Mouse (Mus musculus) stomach, postnatal 0 days (tissue): Measurements from ENCODE around the gene Cbx6. TPM values are rescaled to one million over a fixed set of nuclear protein-coding genes. Genes with fewer than 3 reads are reported as not detected.

Experiments used
- ATAC-seq: fragments of 200-750 bp; cut with Nextera tagmentation; 2 replicates; pipeline ENCODE4 v1.8.0; 2017; ENCODE audit not compliant: low FRiP score, low TSS enrichment
- DNase-seq: peaks from one replicate; pipeline ENCODE4 v3.0.0-alpha.2; 2016; ENCODE audit warnings: low spot score
- H3K27ac ChIP-seq: fragments of 300-500 bp; sonication (generic); replicated peaks from 2 replicates; pipeline ENCODE4 v1.5.1; 2014; ENCODE audit warnings: mild to moderate bottlenecking, control low read depth
- H3K27me3 ChIP-seq: fragments of 300-500 bp; sonication (generic); 2 replicates; pipeline ENCODE4 v1.6.1; 2014; ENCODE audit warnings: low read length; ENCODE audit not compliant: control insufficient read depth, insufficient read depth
- H3K36me3 ChIP-seq: fragments of 300-500 bp; sonication (generic); 2 replicates; pipeline ENCODE4 v1.6.1; 2014; ENCODE audit warnings: low read length, mixed read lengths; ENCODE audit not compliant: control insufficient read depth, insufficient read depth
- H3K4me1 ChIP-seq: fragments of 300-500 bp; sonication (generic); replicated peaks from 2 replicates; pipeline ENCODE4 v1.6.1; 2014; ENCODE audit warnings: antibody characterized with exemption; ENCODE audit not compliant: control insufficient read depth, insufficient read depth
- H3K4me2 ChIP-seq: fragments of 300-500 bp; sonication (generic); replicated peaks from 2 replicates; pipeline ENCODE4 v1.6.1; 2014; ENCODE audit warnings: low read depth, mild to moderate bottlenecking, control low read depth, moderate library complexity
- H3K4me3 ChIP-seq: fragments of 300-500 bp; sonication (generic); 2 replicates; pipeline ENCODE4 v1.5.1; 2014; ENCODE audit warnings: low read depth, low read length, control low read depth
- H3K9ac ChIP-seq: fragments of 300-500 bp; sonication (generic); 2 replicates; pipeline ENCODE4 v1.6.1; 2014; ENCODE audit warnings: mild to moderate bottlenecking, low read length, control low read depth, mixed read lengths
- H3K9me3 ChIP-seq: fragments of 300-500 bp; sonication (generic); 2 replicates; pipeline ENCODE4 v1.6.1; 2016; ENCODE audit warnings: low read length; ENCODE audit not compliant: control insufficient read depth
- CTCF ChIP-seq: IDR thresholded peaks from 2 replicates; pipeline ENCODE4 v1.5.1; 2016; ENCODE audit warnings: antibody characterized with exemption, low read depth, mild to moderate bottlenecking, moderate library complexity
- EP300 ChIP-seq: optimal IDR thresholded peaks from 2 replicates; pipeline ENCODE3; 2016; ENCODE audit warnings: antibody characterized with exemption
- WGBS: fragments of 180-500 bp; shearing (Covaris S2); extraction: QIAGEN DNeasy Blood & Tissue Kit; methylation state at CpG from one replicate; pipeline ENCODE4 v1.1.7; 2014; 5-methylcytosine and 5-hydroxymethylcytosine counted together
- polyA plus RNA-seq: library from polyadenylated mRNA; unstranded; fragments of >200 nt; fragmentation: Nextera tagmentation; extraction: Ambion mirVana; gene quantifications from 2 replicates; pipeline ENCODE4 v1.2.1, GENCODE M21; 2015

The Cbx6 gene
- polyA plus RNA-seq, 1 experiment from 2014 or later = 33.3 TPM

GRCm38 (mm10) chr15:79827778-79828210, 6.7 kb downstream of the Cbx6 start:
- no peak overlapping the region for H3K27ac ChIP-seq
- H3K9me3 ChIP-seq = no peaks in the 10 kb centered on the region
- H3K4me2 ChIP-seq = no peak overlapping the region
- ATAC-seq (no peak), DNase-seq (no peak)
- no peak overlapping the region for H3K4me3 ChIP-seq
- 87% methylated on average over 11 of the region's 11 CpGs for WGBS
- no peaks in the 10 kb centered on the region for H3K4me1 ChIP-seq
- peaks cover 22% of the 10 kb centered on the region for H3K36me3 ChIP-seq
- no peaks in the 10 kb centered on the region for H3K27me3 ChIP-seq
- TF ChIP-seq EP300 (no peak), CTCF (no peak)
- 0 out of 2 replicates have a peak overlapping the region, but pooled peaks have one; percentile 31 for H3K9ac ChIP-seq

- 0 out of 2 replicates have a peak, but pooled peaks cover 2% of the 10 kb centered on the region for H3K4me1 ChIP-seq
- DNase-seq = peak; percentile 30
- H3K9ac ChIP-seq = no peak overlapping the region
- H3K9me3 ChIP-seq = no peaks in the 10 kb centered on the region
- no peaks in the 10 kb centered on the region for H3K27me3 ChIP-seq
- no peak for ATAC-seq
- no peak overlapping the region for H3K27ac ChIP-seq
- no peak overlapping the region for H3K4me3 ChIP-seq
- no peak overlapping the region for H3K4me2 ChIP-seq
- WGBS = 75% methylated on average over 14 of the region's 14 CpGs
- peaks cover 24% of the 10 kb centered on the region for H3K36me3 ChIP-seq
- no peak for TF ChIP-seq CTCF
- no peak for TF ChIP-seq EP300
Observed at GRCm38 (mm10) chr15:79827061-79827777, 7.3 kb downstream of the Cbx6 start.

- no peaks in the 10 kb centered on the region for H3K27me3 ChIP-seq
- H3K9ac ChIP-seq = no peak overlapping the region
- no peak overlapping the region for H3K4me2 ChIP-seq
- WGBS = 79% methylated on average over 9 of the region's 9 CpGs
- TF ChIP-seq EP300 = no peak
- no peak for TF ChIP-seq CTCF
- DNase-seq (no peak), ATAC-seq (no peak)
- no peak overlapping the region for H3K4me3 ChIP-seq
- H3K27ac ChIP-seq = no peak overlapping the region
- H3K36me3 ChIP-seq = peaks cover 24% of the 10 kb centered on the region
- 0 out of 2 replicates have a peak, but pooled peaks cover 3% of the 10 kb centered on the region for H3K4me1 ChIP-seq
- no peaks in the 10 kb centered on the region for H3K9me3 ChIP-seq
Observed at GRCm38 (mm10) chr15:79826221-79826935, 8.1 kb downstream of the Cbx6 start.

- 0 out of 2 replicates have a peak, but pooled peaks cover 3% of the 10 kb centered on the region for H3K4me1 ChIP-seq
- DNase-seq (peak; percentile 53), ATAC-seq (no peak)
Observed at GRCm38 (mm10) chr15:79825146-79825825, 9.2 kb downstream of the Cbx6 start.

GRCm38 (mm10) chr15:79823588-79824280, 10.8 kb downstream of the Cbx6 start:
- Histone ChIP-seq H3K4me2 (no peak overlapping the region), H3K9ac (no peak overlapping the region), H3K9me3 (no peaks in the 10 kb centered on the region), H3K4me3 (no peak overlapping the region), H3K27me3 (no peaks in the 10 kb centered on the region), H3K36me3 (peaks cover 24% of the 10 kb centered on the region), H3K4me1 (0 out of 2 replicates have a peak, but pooled peaks cover 3% of the 10 kb centered on the region), H3K27ac (no peak overlapping the region)
- 54% methylated on average over 19 of the region's 19 CpGs for WGBS
- ATAC-seq (no peak; the same call in 1 of the 2 replicates), DNase-seq (peak; percentile 55)
- TF ChIP-seq EP300 (no peak), CTCF (no peak; the same call in 1 of the 2 replicates)

More at GRCm38 (mm10) chr15:79825146-79825825, 9.2 kb downstream of the Cbx6 start:
- 61% methylated on average over 14 of the region's 14 CpGs for WGBS
- Histone ChIP-seq H3K27me3 (no peaks in the 10 kb centered on the region), H3K27ac (no peak overlapping the region), H3K9ac (no peak overlapping the region), H3K36me3 (peaks cover 24% of the 10 kb centered on the region), H3K9me3 (no peaks in the 10 kb centered on the region), H3K4me3 (no peak overlapping the region), H3K4me2 (no peak overlapping the region)
- peak; percentile 77 for TF ChIP-seq CTCF
- TF ChIP-seq EP300 = no peak
